26 mouse cellular contexts compared by ENCODE assay signal in genomic region chr1:34070474-34070873, GRCm38 (mm10).
DNase-seq lines count a peak whose midpoint lies in the region; ATAC-seq lines count a peak whose summit lies in the region.
"Had no signal": no experiment of that assay in that cellular context is flagged by ENCODE, and none has a peak within 500 bp of the region (broad histone marks: within the 10 kb centered on the region; RNA-seq: fewer than 3 reads in every experiment).

No protein-coding gene starts in this region.

- H3K9me3 ChIP-seq in heart, embryonic 10.5 days = no peaks in the 10 kb centered on the region
- H3K9me3 ChIP-seq in intestine, embryonic 15.5 days = no peaks in the 10 kb centered on the region
- H3K9me3 ChIP-seq: forebrain, embryonic 15.5 days; G1E; limb, embryonic 13.5 days; lung, embryonic 15.5 days; midbrain, embryonic 10.5 days; neural tube, embryonic 12.5 days had no signal

- no peak for ATAC-seq in intestine, embryonic 15.5 days
- ATAC-seq: forebrain, embryonic 15.5 days; Patski had no signal

- intact Hi-C loops in heart, postnatal 10 days (cut with DNase I) = no loop called here

- no peaks in the 10 kb centered on the region for H3K27me3 ChIP-seq in heart, embryonic 10.5 days (ENCODE audit: insufficient read depth, poor library complexity, severe bottlenecking)
- no peaks in the 10 kb centered on the region for H3K27me3 ChIP-seq in intestine, embryonic 15.5 days (replicated peaks)
- H3K27me3 ChIP-seq: forebrain, embryonic 15.5 days; limb, embryonic 13.5 days; lung, embryonic 15.5 days; neural tube, embryonic 12.5 days; Patski had no signal

- H3K4me3 ChIP-seq in heart, embryonic 10.5 days = no peak overlapping the region
- no peak overlapping the region for H3K4me3 ChIP-seq in intestine, embryonic 15.5 days (replicated peaks)
- H3K4me3 ChIP-seq: forebrain, embryonic 15.5 days; left cerebral cortex, adult 2 months; limb, embryonic 13.5 days; lung, embryonic 15.5 days; midbrain, embryonic 10.5 days; myocyte; neural tube, embryonic 12.5 days had no signal

- peaks cover 51% of the 10 kb centered on the region for H3K4me1 ChIP-seq in heart, embryonic 10.5 days
- no peaks in the 10 kb centered on the region for H3K4me1 ChIP-seq in intestine, embryonic 15.5 days (replicated peaks)
- H3K4me1 ChIP-seq: lung, embryonic 15.5 days had no signal

- peak overlapping the region; percentile 60; the same call in 1 of the 2 replicates for H3K27ac ChIP-seq in heart, embryonic 10.5 days
- no peak overlapping the region for H3K27ac ChIP-seq in intestine, embryonic 15.5 days
- H3K27ac ChIP-seq: forebrain, embryonic 15.5 days; hindbrain, embryonic 14.5 days; left cerebral cortex, adult 2 months; limb, embryonic 13.5 days; lung, embryonic 15.5 days; midbrain, embryonic 10.5 days; neural tube, embryonic 12.5 days; stomach, postnatal 0 days had no signal

- H3K4me2 ChIP-seq in intestine, embryonic 15.5 days (replicated peaks) = no peak overlapping the region
- H3K4me2 ChIP-seq: forebrain, embryonic 15.5 days; hindbrain, embryonic 14.5 days; limb, embryonic 13.5 days; liver, embryonic 11.5 days; lung, embryonic 15.5 days; neural tube, embryonic 12.5 days had no signal

- WGBS in heart, embryonic 10.5 days = 54% methylated on average over 7 of the region's 7 CpGs
- 46% methylated on average over 7 of the region's 7 CpGs for WGBS in intestine, embryonic 15.5 days

- DNase-seq in heart, embryonic 10.5 days (ENCODE audit: low spot score) = no peak
- DNase-seq in heart, postnatal 10 days = no peak
- DNase-seq in thymus, postnatal 0 days (ENCODE audit: low spot score) = peak; percentile 13
- DNase-seq in thymus, postnatal 25 days = no peak
- peak; percentile 36 for DNase-seq in ES-CJ7 (ENCODE audit: low read depth, low spot score)
- DNase-seq in thymus, postnatal 4 days = peak; percentile 50
- DNase-seq: adrenal gland, postnatal 10 days; cerebellum, adult 8-10 months; cerebellum, postnatal 25 days; kidney, adult 11 months; kidney, postnatal 14 days; right cerebral cortex, adult 18-20 months; spleen, adult 18-20 months had no signal

- H3K9ac ChIP-seq in intestine, embryonic 15.5 days = no peak overlapping the region
- H3K9ac ChIP-seq: forebrain, embryonic 15.5 days; hindbrain, embryonic 14.5 days; limb, embryonic 13.5 days; lung, embryonic 15.5 days; neural tube, embryonic 12.5 days had no signal

- H3K36me3 ChIP-seq in heart, embryonic 10.5 days = no peaks in the 10 kb centered on the region
- H3K36me3 ChIP-seq in intestine, embryonic 15.5 days = no peaks in the 10 kb centered on the region
- H3K36me3 ChIP-seq: forebrain, embryonic 15.5 days; G1E; limb, embryonic 13.5 days; lung, embryonic 15.5 days; midbrain, embryonic 10.5 days; neural tube, embryonic 12.5 days had no signal

Comparison
In these comparisons a context has a peak if more than half of its experiments do, and no peak if none do; other contexts are left out.
1. DNase-seq: peak in thymus, postnatal 0 days (single experiment), ES-CJ7 (single experiment) and thymus, postnatal 4 days (single experiment); none in heart, embryonic 10.5 days (single experiment), heart, postnatal 10 days (0 of 2) and thymus, postnatal 25 days (single experiment).